Mouse (Mus musculus) spleen, adult 12 weeks (tissue): ENCODE data around the gene Tifa.

Experiments used
- DNase-seq: peaks from one replicate; pipeline ENCODE4 v3.0.0; 2022; ENCODE audit warnings: low spot score

The Tifa gene

GRCm38 (mm10) chr3:127788038-127788437 is 1.6 kb upstream of the Tifa start:
- DNase-seq, result no peak

- no peak for DNase-seq
Measured at GRCm38 (mm10) chr3:127788919-127789318, 686 bp upstream of the Tifa start.

DNA sequence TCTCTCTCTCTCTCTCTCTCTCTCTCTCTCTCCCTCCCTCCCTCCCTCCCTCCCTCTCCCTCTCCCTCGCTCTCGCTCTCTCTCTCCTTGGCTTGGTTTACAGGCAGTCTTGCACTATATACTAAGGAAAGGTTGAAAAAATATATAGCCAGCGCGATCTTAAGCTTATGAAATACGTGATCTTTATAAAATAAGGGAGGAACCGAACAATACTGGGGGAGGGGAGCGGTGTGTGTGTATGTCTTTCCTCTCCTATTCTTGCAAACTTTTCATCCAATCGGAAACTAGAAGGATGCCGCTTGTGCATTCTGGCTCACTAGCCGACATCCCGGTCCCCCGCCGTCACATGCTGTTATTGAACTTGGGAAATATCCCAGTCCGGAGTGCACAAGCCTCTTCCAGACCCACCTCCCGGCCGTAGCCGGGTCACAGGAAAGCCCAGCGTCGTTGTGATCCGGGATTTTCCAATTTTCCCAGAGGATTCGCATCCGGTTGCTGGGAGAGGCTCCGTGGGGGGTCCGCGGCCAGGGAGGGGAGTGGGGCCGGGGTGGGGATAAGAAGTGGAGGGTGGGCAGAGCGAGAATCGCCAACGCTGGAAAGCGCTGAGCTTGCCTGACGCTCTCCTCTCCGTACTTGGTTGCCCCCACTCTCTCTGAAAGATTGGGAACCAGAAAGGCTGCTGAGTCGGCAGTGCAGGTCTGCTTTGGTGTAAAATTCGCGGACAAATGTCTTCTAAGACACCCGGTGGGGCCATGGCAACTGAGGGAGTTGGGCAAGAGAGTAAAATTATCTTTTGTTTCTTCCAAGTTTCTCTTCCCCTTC is 840 bp downstream of the Tifa start:
- DNase-seq, result peak; percentile 22

DNA sequence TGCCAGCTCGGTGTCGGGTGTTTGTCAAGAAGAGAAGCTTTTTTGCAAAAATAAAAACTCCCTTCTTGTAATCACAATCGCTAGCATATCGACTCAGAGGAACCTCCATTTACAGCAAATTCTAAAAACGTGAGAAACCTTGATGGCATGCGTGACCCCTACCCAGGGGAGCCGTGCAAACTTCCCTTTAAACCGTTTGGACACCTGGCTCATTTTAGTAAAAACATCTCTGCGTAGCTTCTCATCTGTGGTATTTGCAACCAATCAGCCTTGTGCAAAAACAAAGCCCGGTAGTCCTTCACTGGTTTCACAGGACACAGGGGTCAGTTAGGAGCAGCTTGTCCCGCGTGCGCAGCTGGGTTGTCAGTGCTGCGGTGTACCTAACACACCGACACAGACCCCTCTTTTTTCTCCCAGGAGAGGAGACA is 1.5 kb downstream of the Tifa start:
- peak; percentile 25 for DNase-seq

DNA sequence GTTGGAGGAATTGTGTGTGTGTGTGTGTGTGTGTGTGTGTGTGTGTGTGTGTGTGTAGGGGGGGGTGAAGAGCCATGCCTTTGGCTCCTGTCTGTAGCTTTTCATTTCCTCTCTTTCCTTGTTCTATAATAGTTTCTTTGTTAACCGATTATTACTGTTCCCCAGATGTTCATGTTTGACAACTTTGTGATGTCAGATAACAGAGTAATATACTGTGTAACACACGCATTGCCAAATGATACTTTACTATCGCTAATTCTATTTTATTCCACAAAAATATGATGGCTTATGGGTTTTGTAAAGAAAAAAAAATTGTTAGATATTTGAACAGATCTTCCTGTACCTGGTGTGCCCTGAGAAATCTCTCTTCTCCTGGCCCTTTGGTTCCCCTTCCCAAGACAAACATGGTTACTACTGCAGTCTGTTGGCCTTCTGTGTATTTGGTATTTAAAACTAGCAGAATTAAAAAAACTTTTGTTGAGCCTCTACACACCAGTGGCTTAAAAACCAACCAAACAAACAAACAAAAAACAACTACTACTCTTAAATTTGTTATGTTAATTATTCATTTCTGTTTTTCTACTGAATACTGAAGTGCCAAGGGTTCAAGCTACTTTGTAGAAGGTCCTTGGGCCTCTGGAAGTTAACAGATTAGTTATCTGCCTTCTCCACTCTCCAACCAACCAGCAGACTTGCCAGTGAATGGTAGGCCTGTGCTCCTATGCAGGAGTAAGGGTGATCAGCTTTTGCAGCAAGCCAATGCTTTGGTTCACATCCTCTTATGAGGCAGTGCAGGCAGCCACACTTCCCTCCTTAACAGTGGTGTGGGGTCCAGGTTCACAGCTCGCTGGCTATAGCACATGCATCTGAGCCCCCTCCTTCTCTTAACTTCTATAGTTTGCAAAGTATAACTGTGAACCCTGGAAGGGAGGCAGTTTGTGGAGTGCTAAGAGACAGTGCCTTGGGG is 2.3 kb downstream of the Tifa start:
- peak; percentile 48 for DNase-seq

DNA sequence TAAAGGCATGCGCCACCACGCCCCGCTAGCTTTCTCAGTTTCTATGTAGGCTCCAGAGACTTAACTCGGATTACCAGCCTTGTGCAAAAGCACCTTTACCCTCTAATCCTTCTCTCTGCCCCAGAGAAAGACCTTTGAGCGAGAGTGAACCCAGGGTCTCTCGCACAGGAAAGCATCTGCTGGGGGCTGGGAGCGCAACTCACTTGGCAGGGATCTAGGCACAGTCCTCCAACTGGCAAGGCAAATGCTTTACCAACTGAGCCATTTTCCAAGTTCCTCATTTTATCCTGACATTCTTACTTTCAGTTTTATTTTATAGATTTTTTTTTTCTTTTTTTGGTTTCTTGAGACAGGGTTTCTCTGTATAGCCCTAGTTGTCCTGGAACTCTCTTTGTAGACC is 3.4 kb downstream of the Tifa start:
- no peak for DNase-seq

- DNase-seq, result no peak
Measured at GRCm38 (mm10) chr3:127795762-127796161, 6.2 kb downstream of the Tifa start.

- DNase-seq, result no peak
Measured at GRCm38 (mm10) chr3:127796271-127796670, 6.7 kb downstream of the Tifa start.

DNA sequence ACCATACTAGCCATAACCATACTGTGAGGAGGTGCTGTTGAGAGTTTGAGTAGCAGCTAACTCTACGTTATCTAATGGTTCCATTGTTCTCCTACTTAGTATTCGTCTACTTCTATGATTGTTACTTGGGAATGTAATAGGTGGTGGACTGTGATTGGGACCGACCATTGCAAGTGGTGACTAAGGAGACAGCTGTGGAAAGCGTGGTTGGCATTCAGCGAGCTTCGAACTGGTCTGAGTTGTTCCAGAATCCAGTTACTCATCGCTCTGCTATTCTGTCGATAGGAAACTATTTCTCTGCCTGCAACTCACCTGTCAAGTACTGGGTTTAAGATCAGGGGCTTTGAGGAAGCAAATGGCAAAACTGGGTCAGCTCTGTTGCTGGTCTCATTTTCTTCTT is 11.6 kb downstream of the Tifa start:
- DNase-seq, result no peak

DNA sequence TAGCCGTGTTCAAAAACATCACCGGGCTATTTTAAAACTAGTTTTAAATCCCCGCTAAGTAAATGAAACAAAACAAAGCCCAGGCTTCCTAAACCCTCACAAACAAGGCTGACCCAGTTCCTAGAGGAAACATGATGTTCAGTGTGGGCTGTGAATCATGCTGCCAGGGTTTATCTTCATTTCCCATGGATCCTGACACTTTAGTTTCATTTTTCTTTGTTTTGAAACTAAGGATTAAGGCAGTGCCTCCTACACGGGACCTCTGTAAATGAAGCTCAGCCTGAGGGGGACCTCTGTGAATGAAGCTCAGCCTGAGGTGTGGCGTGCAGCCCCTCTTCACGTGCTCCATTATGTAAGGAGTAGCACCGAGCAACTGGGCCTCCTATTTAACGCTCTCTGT is 13.2 kb downstream of the Tifa start:
- DNase-seq, result no peak

GRCm38 (mm10) chr3:127804439-127804838 is 14.8 kb downstream of the Tifa start:
- no peak for DNase-seq

DNA sequence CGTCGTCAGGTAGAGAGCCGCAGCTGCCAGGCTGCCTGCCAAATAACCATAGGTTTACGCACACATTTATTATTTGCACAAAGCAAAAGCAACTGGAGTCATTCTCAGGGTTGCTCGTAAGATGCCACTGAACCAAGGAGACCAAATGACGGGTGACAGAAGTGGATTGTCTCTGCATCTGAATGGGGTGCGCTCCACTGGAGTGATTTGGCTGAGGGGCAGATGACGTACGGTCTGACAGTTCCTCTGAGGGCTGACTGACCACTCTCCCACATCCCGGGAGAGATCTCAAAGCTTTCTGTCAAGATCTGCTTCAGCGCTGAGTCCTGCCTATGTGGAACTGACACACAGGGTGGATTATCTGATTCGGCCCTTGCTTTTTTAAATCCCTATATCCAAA is 15.5 kb downstream of the Tifa start:
- no peak for DNase-seq

- no peak for DNase-seq
Measured at GRCm38 (mm10) chr3:127805991-127806390, 16.4 kb downstream of the Tifa start.

- DNase-seq, result no peak
Measured at GRCm38 (mm10) chr3:127807846-127808245, 18.2 kb downstream of the Tifa start.

- no peak for DNase-seq
Measured at GRCm38 (mm10) chr3:127809103-127809502, 19.5 kb downstream of the Tifa start.

GRCm38 (mm10) chr3:127817120-127817683 is 27.6 kb downstream of the Tifa start:
- DNase-seq, result no peak

- no peak for DNase-seq
Measured at GRCm38 (mm10) chr3:127818694-127819663, 29.4 kb downstream of the Tifa start.

DNA sequence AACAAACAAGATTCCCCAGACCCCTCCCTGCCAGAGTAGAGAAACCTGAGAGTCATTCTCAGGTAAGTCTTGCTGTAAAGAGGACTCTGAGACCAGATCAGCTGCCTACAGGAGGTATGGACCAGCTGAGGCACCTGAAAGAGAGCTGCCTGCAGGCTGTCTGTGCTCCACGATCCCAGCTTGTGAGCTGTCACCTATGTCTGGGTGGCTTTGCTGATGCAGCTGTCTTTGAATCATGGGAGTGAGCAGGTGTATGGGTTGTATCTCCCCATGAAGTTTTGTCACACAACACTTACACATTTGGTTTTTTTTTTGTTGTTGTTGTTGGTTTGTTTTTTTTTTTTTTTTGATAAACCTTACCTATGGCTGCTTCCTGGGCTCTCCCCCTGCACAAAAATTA is 30.8 kb downstream of the Tifa start:
- no peak for DNase-seq

- no peak for DNase-seq
Measured at GRCm38 (mm10) chr3:127821209-127821608, 31.6 kb downstream of the Tifa start.

DNA sequence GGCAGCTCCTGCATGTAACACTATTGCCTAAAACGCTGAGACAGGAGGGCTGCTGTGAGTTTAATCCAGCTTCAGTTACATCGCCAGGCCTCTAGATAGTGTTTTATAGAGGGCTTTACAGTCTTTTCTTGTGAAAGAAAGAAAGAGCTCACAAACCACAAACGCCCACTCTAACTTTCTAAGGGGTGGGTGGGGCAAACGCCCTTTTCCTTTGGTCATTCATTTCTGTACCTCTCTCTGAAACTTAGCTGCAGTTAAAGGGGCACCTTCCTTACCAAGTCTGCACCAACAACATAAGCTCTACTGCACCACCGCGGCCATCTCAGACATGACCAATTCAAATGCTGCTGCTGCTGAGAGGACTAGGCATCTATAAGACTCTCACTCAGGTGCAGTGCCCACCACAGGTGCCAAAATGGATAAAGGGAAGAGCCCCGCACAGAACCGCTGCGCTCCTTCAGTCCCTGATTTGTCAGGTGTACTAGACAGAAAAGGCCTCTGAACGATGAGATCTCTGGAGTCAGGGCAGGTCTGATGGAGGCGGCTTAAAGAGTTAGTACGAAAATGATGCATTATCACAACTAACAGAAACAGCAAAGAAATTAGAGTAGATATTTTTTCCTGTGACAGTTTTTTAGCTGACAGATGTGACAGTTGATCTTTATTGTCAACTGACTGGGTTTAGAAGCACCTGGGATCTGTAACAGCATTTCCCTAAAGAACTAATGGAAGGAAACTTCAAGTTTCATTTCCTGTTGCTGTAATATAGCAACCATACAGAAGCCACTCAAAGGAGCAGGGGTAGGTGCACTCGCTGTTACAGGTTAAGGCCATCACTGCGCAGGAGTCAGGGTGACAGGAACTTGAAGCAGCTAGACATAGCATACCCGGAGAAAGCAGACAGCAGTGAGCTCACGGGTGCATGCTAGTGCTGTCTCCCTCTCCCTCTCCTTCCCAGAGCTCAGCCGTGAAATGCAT is 34.6 kb downstream of the Tifa start:
- peak; percentile 22 for DNase-seq
